Mouse (Mus musculus) MEL (cell line): ENCODE measurements around the gene Radil.

Experiments
- CTCF ChIP-seq, 3 experiments: IDR thresholded peaks in 2 of 3; conservative IDR thresholded peaks in 1 of 3; 2 replicates each; pipeline ENCODE4 v1.5.1; 2011 to 2012; ENCODE audit warnings: low read length in 3 of 3, low read depth in 2 of 3, mild to moderate bottlenecking in 2 of 3, improper control_type of control experiment in 1 of 3, inconsistent platforms in 1 of 3, mixed read lengths in 1 of 3, moderate library complexity in 1 of 3; ENCODE audit not compliant: control insufficient read depth in 1 of 3, insufficient read depth in 1 of 3, poor library complexity in 1 of 3, severe bottlenecking in 1 of 3
- EP300 ChIP-seq, 2 experiments: IDR thresholded peaks; 2 replicates each; pipeline ENCODE4 v1.6.1; 2011; ENCODE audit warnings: improper control_type of control experiment in 2 of 2, low read length in 2 of 2, low read depth in 1 of 2, mild to moderate bottlenecking in 1 of 2
- ETS1 ChIP-seq: IDR thresholded peaks from 2 replicates; pipeline ENCODE4 v1.6.1; 2012; ENCODE audit warnings: low read depth, mild to moderate bottlenecking, inconsistent platforms, low read length, improper control_type of control experiment, moderate library complexity
- GATA1 ChIP-seq: IDR thresholded peaks from 2 replicates; pipeline ENCODE4 v1.6.1; 2011; ENCODE audit warnings: low read depth, low read length, improper control_type of control experiment
- MAX ChIP-seq: IDR thresholded peaks from 2 replicates; pipeline ENCODE4 v1.6.1; 2011; ENCODE audit warnings: low read length, improper control_type of control experiment
- MXI1 ChIP-seq: IDR thresholded peaks from 2 replicates; pipeline ENCODE4 v1.6.1; 2011; ENCODE audit warnings: mild to moderate bottlenecking, low read depth, low read length, improper control_type of control experiment
- MYC ChIP-seq: IDR thresholded peaks from 2 replicates; pipeline ENCODE4 v1.6.1; 2011; ENCODE audit warnings: low read depth, mild to moderate bottlenecking, low read length, improper control_type of control experiment, moderate library complexity
- NELFE ChIP-seq: IDR thresholded peaks from 2 replicates; pipeline ENCODE4 v1.6.1; 2011; ENCODE audit warnings: low read depth, low read length, improper control_type of control experiment
- POLR2A ChIP-seq, 2 experiments: IDR thresholded peaks; 2 replicates each; pipeline ENCODE4 v1.6.1; 2011 to 2012; ENCODE audit warnings: low read length in 2 of 2, mild to moderate bottlenecking in 2 of 2, control low read depth in 1 of 2, improper control_type of control experiment in 1 of 2, low read depth in 1 of 2, moderate library complexity in 1 of 2; ENCODE audit not compliant: control insufficient read depth in 1 of 2, insufficient read depth in 1 of 2, poor library complexity in 1 of 2
- TAL1 ChIP-seq: IDR thresholded peaks from 2 replicates; pipeline ENCODE4 v1.6.1; 2012; ENCODE audit warnings: mild to moderate bottlenecking, inconsistent platforms, low read length, moderate library complexity, mixed read lengths
- TBP ChIP-seq: IDR thresholded peaks from 2 replicates; pipeline ENCODE4 v1.8.0; 2011; ENCODE audit warnings: low read depth, low read length, improper control_type of control experiment
- TCF12 ChIP-seq: IDR thresholded peaks from 2 replicates; pipeline ENCODE4 v1.6.1; 2014; ENCODE audit warnings: low read depth, mild to moderate bottlenecking, inconsistent platforms, low read length, improper control_type of control experiment, moderate library complexity
- ZC3H11A ChIP-seq: IDR thresholded peaks from 2 replicates; pipeline ENCODE4 v1.6.1; 2012; ENCODE audit warnings: low read depth, mild to moderate bottlenecking, inconsistent platforms, low read length, improper control_type of control experiment

DNA sequence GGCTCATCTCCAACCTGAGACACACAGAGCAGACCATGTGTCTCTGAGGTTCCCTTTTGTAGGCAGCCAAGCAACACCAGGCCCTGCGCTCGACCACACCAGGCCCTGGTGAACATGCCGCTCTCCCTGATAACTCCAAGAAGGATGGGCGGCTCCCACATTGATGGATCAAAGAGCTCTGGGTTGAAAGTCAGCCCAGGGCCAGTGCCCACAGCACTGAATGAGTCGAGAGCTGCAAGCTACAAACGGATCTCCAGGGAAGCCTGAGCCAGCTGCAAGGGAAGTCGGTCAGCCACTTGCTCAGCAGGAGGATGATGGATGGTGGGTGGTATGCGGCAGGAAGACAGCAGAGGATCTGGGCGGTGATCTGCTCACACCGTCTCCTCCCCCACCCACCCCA, 93.6 kb downstream of the Radil start:
- TF ChIP-seq CTCF (IDR thresholded peaks at IDR 0.05 in 2 of 3, conservative IDR thresholded peaks at IDR 0.05 in 1 of 3; ENCODE audit: control insufficient read depth in 1 of 3, insufficient read depth in 1 of 3, low read depth in 2 of 3, low read length in 3 of 3, poor library complexity in 1 of 3, severe bottlenecking in 1 of 3) = no peak
- TF ChIP-seq POLR2A (IDR thresholded peaks at IDR 0.05; ENCODE audit: control insufficient read depth in 1 of 2, insufficient read depth in 1 of 2, low read depth in 1 of 2, low read length in 2 of 2, poor library complexity in 1 of 2) = no peak
- TF ChIP-seq TBP = no peak
- TF ChIP-seq MXI1 = no peak
- TF ChIP-seq MYC = no peak
- no peak for TF ChIP-seq GATA1
- no peak for TF ChIP-seq TCF12
- TF ChIP-seq MAX = no peak
- TF ChIP-seq NELFE = no peak
- no peak for TF ChIP-seq ZC3H11A
- no peak for TF ChIP-seq TAL1
- no peak for TF ChIP-seq ETS1
- no peak for TF ChIP-seq EP300 (IDR thresholded peaks at IDR 0.05; ENCODE audit: low read depth in 1 of 2, low read length in 2 of 2)
